Mouse (Mus musculus) intestine, postnatal 0 days (tissue): ENCODE results near the gene Svs6. TPM values are rescaled to one million over a fixed set of nuclear protein-coding genes. Genes with fewer than 3 reads are reported as not detected.
A peak's percentile ranks its signal among the peaks of the same experiment; 100 is the strongest.

Experiments used
- ATAC-seq: fragments of 200-750 bp; cut with Nextera tagmentation; 2 replicates; pipeline ENCODE4 v1.8.0; 2017; ENCODE audit warnings: mild to moderate bottlenecking, moderate TSS enrichment, moderate library complexity
- H3K27ac ChIP-seq: fragments of 300-500 bp; sonication (generic); 2 replicates; pipeline ENCODE4 v1.5.1; 2014; ENCODE audit warnings: mild to moderate bottlenecking, low read depth, low read length, moderate library complexity
- H3K27me3 ChIP-seq: fragments of 300-500 bp; sonication (generic); replicated peaks from 2 replicates; pipeline ENCODE4 v1.6.1; 2014; ENCODE audit warnings: low read length, mixed read lengths; ENCODE audit not compliant: control insufficient read depth, insufficient read depth
- H3K36me3 ChIP-seq: fragments of 300-500 bp; sonication (generic); 2 replicates; pipeline ENCODE4 v1.6.1; 2014; ENCODE audit warnings: mild to moderate bottlenecking, moderate library complexity; ENCODE audit not compliant: control insufficient read depth, insufficient read depth
- H3K4me1 ChIP-seq: fragments of 300-500 bp; sonication (generic); replicated peaks from 2 replicates; pipeline ENCODE4 v1.6.1; 2014; ENCODE audit warnings: antibody characterized with exemption, low read length, mixed read lengths; ENCODE audit not compliant: control insufficient read depth, insufficient read depth
- H3K4me2 ChIP-seq: fragments of 300-500 bp; sonication (generic); replicated peaks from 2 replicates; pipeline ENCODE4 v1.6.1; 2014; ENCODE audit warnings: low read depth, mild to moderate bottlenecking, moderate library complexity
- H3K4me3 ChIP-seq: fragments of 300-500 bp; sonication (generic); 2 replicates; pipeline ENCODE4 v1.5.1; 2014; ENCODE audit warnings: low read depth, low read length
- H3K9ac ChIP-seq: fragments of 300-500 bp; sonication (generic); 2 replicates; pipeline ENCODE4 v1.6.1; 2014; ENCODE audit warnings: mild to moderate bottlenecking, low read depth, low read length
- H3K9me3 ChIP-seq: fragments of 300-500 bp; sonication (generic); 2 replicates; pipeline ENCODE4 v1.6.1; 2016; ENCODE audit warnings: mixed run types; ENCODE audit not compliant: control insufficient read depth
- CTCF ChIP-seq: sonication (generic); IDR thresholded peaks from 2 replicates; pipeline ENCODE4 v1.5.1; 2016; ENCODE audit warnings: low read depth, mild to moderate bottlenecking, control low read depth, antibody characterized with exemption, moderate library complexity
- WGBS: fragments of 180-500 bp; shearing (Covaris S2); extraction: QIAGEN DNeasy Blood & Tissue Kit; methylation state at CpG from one replicate; pipeline ENCODE4 v1.1.7; 2014; 5-methylcytosine and 5-hydroxymethylcytosine counted together
- microRNA-seq: library from miRNA; unstranded; fragments of <30 nt; microRNA quantifications from one replicate; pipeline ENCODE4, GENCODE M21; 2016
- polyA plus RNA-seq: library from polyadenylated mRNA; unstranded; fragments of >200 nt; fragmentation: Nextera tagmentation; extraction: Ambion mirVana; gene quantifications from 2 replicates; pipeline ENCODE4 v1.2.1, GENCODE M21; 2015

Gene Svs6
- polyA plus RNA-seq, 1 experiment from 2014 or later, result not detected

GRCm38 (mm10) chr2:164358373-164358772, 41.8 kb downstream of the Svs6 start:
- no peaks in the 10 kb centered on the region for H3K36me3 ChIP-seq
- no peaks in the 10 kb centered on the region for H3K4me1 ChIP-seq
- H3K4me3 ChIP-seq, result no peak overlapping the region
- TF ChIP-seq CTCF, result peak; percentile 46
- no peak overlapping the region for H3K27ac ChIP-seq
- no peaks in the 10 kb centered on the region for H3K9me3 ChIP-seq
- 84% methylated on average over 3 of the region's 3 CpGs for WGBS
- no peaks in the 10 kb centered on the region for H3K27me3 ChIP-seq
- no peak overlapping the region for H3K9ac ChIP-seq
- ATAC-seq, result no peak
- H3K4me2 ChIP-seq, result no peak overlapping the region

DNA sequence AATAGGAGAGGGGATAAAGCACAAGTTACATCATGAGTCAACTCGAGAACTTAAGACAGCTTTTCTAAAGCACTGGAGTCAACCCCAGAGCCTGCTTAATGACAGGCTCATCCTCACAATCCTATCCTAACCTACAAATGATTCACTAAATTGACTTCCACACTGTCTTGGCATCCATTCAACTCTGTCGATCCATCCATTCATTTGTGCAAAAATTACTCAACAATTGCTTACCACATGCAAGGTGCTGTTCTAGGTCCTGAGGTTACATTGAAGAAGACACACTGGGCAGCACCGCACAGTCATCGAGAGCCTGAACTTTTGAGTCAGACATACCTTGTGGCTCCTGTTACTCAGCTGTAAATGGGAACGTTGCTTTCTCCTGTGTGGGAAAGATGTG, 42.5 kb downstream of the Svs6 start:
- H3K4me1 ChIP-seq, result no peaks in the 10 kb centered on the region
- no peaks in the 10 kb centered on the region for H3K36me3 ChIP-seq
- H3K4me2 ChIP-seq, result no peak overlapping the region
- TF ChIP-seq CTCF, result no peak
- H3K9me3 ChIP-seq, result no peaks in the 10 kb centered on the region
- H3K4me3 ChIP-seq, result no peak overlapping the region
- no peaks in the 10 kb centered on the region for H3K27me3 ChIP-seq
- ATAC-seq, result no peak
- H3K9ac ChIP-seq, result no peak overlapping the region
- no peak overlapping the region for H3K27ac ChIP-seq
- 83% methylated on average over 5 of the region's 5 CpGs for WGBS

GRCm38 (mm10) chr2:164359668-164360067, 43.1 kb downstream of the Svs6 start:
- H3K9me3 ChIP-seq, result no peaks in the 10 kb centered on the region
- no peak overlapping the region for H3K4me3 ChIP-seq
- no peaks in the 10 kb centered on the region for H3K36me3 ChIP-seq
- no peak overlapping the region for H3K9ac ChIP-seq
- H3K4me2 ChIP-seq, result no peak overlapping the region
- TF ChIP-seq CTCF, result no peak
- H3K4me1 ChIP-seq, result no peaks in the 10 kb centered on the region
- WGBS, result 69% methylated on average over 5 of the region's 5 CpGs
- H3K27ac ChIP-seq, result no peak overlapping the region
- no peaks in the 10 kb centered on the region for H3K27me3 ChIP-seq
- no peak for ATAC-seq

GRCm38 (mm10) chr2:164360974-164361657, 44.6 kb downstream of the Svs6 start:
- ATAC-seq, result no peak
- H3K4me2 ChIP-seq, result no peak overlapping the region
- 31% methylated on average over 13 of the region's 13 CpGs for WGBS

DNA sequence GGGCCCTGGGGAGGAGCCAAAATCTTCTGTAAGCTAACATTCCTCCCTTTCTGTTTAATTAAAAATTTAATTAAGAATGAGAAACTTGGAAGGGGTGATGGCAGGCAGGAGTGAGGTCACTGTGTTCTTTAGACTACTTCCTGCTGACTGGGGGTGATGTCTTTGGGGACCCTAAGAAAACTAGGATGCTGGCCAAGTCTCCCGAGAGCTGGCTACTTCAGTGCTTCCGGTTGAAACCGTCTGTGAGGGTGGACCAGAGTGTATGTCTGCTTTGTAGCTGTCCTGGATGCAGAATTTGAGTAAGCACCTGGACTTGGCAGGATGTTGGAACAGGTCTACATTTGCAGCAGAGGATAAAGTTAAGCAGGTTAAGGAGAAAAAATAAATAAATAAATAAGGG, 50.4 kb downstream of the Svs6 start:
- Histone ChIP-seq H3K4me2 (no peak overlapping the region), H3K27ac (no peak overlapping the region), H3K4me3 (no peak overlapping the region), H3K27me3 (no peaks in the 10 kb centered on the region), H3K4me1 (no peaks in the 10 kb centered on the region), H3K9ac (no peak overlapping the region), H3K9me3 (no peaks in the 10 kb centered on the region), H3K36me3 (no peaks in the 10 kb centered on the region)
- TF ChIP-seq CTCF, result no peak
- no peak for ATAC-seq
- WGBS, result 45% methylated on average over 3 of the region's 3 CpGs

More at GRCm38 (mm10) chr2:164360974-164361657, 44.6 kb downstream of the Svs6 start:
- H3K9me3 ChIP-seq, result no peaks in the 10 kb centered on the region
- no peak overlapping the region for H3K9ac ChIP-seq
- no peak overlapping the region for H3K27ac ChIP-seq
- TF ChIP-seq CTCF, result no peak
- no peaks in the 10 kb centered on the region for H3K4me1 ChIP-seq
- no peak overlapping the region for H3K4me3 ChIP-seq
- no peaks in the 10 kb centered on the region for H3K36me3 ChIP-seq
- H3K27me3 ChIP-seq, result no peaks in the 10 kb centered on the region

Small RNA genes within 50 kb of the gene (microRNA-seq; reads per million reads assigned to microRNA genes)
- gene Mir7678, result not detected

Other genes with a start within 250 kb of the Svs6 start
- gene Stk4, start 246.4 kb upstream of the Svs6 start, polyA plus RNA-seq, result 12.1 and 12.2 TPM in 2 replicates
- gene Tomm34, start 245.6 kb upstream of the Svs6 start, polyA plus RNA-seq, result 25.0 and 27.8 TPM in 2 replicates
- 0.07 and 0.21 TPM in 2 replicates for gene Kcns1, start 145.6 kb upstream of the Svs6 start, polyA plus RNA-seq
- 0.44 TPM in 1 of 2 replicates, not detected in the other for gene Wfdc5, start 134.0 kb upstream of the Svs6 start, polyA plus RNA-seq
- gene Wfdc12, start 126.1 kb upstream of the Svs6 start, polyA plus RNA-seq, result not detected in 2 replicates
- not detected in 2 replicates for gene Wfdc15a, start 116.6 kb upstream of the Svs6 start, polyA plus RNA-seq
- 1.3 and 2.6 TPM in 2 replicates for gene Wfdc15b, start 95.1 kb upstream of the Svs6 start, polyA plus RNA-seq
- gene Svs2, start 78.3 kb upstream of the Svs6 start, polyA plus RNA-seq, result not detected in 2 replicates
- gene Svs3b, start 60.1 kb upstream of the Svs6 start, polyA plus RNA-seq, result not detected in 2 replicates
- not detected in 2 replicates for gene Svs4, start 38.3 kb upstream of the Svs6 start, polyA plus RNA-seq
- gene Svs3a, start 27.5 kb upstream of the Svs6 start, polyA plus RNA-seq, result not detected in 2 replicates
- gene Svs5, start 16.0 kb downstream of the Svs6 start, polyA plus RNA-seq, result not detected in 2 replicates
- 82.5 and 95.0 TPM in 2 replicates for gene Slpi, start 72.3 kb downstream of the Svs6 start, polyA plus RNA-seq
- 0.12 and 0.16 TPM in 2 replicates for gene Rbpjl, start 86.4 kb downstream of the Svs6 start, polyA plus RNA-seq
- 1.9 and 2.4 TPM in 2 replicates for gene Matn4, start 88.4 kb downstream of the Svs6 start, polyA plus RNA-seq
- gene Sdc4, start 127.1 kb downstream of the Svs6 start, polyA plus RNA-seq, result 92.0 and 103 TPM in 2 replicates
- gene Sys1, start 140.2 kb downstream of the Svs6 start, polyA plus RNA-seq, result 58.7 and 62.3 TPM in 2 replicates
- 21.4 and 29.1 TPM in 2 replicates for gene Gm20458, start 144.2 kb downstream of the Svs6 start, polyA plus RNA-seq
- gene Trp53tg5, start 157.0 kb downstream of the Svs6 start, polyA plus RNA-seq, result not detected in 2 replicates
- gene Dbndd2, start 169.4 kb downstream of the Svs6 start, polyA plus RNA-seq, result 15.9 and 18.8 TPM in 2 replicates
- gene Pigt, start 180.8 kb downstream of the Svs6 start, polyA plus RNA-seq, result 75.8 and 83.0 TPM in 2 replicates
- gene Wfdc2, start 245.7 kb downstream of the Svs6 start, polyA plus RNA-seq, result 6.5 and 11.9 TPM in 2 replicates